Mouse (Mus musculus): ENCODE data around the gene Gm29609.

Gene Gm29609

DNA sequence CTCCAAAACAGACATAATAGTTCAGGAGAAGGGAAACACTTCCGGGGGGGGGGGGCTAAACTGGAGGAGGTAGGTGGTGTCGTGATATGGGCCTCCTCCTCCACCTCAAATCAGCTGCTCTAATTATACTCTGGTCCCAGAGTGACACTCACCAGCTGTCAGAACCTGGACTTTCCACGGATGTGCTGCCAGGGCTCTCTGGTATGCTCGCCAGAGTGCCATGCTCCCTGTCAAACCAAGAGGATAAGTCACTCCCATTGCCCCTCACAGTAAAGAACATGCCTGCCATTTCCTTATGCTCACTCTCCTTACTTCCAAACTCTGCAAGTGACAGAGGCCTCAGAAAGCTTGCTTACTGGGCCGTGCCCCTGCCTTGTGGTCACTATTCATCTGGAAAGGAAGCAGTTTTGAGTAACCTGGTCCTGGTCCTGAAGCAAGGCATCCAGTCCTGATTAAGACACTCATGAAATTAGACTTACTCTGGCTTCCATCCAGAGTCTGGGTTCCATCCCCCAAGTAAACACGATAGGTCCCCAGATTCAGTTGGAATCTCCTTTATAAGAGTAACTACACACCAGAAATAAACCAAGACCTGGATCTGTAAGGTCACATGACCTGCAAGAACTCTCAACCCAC, 26.1 kb downstream of the Gm29609 start:
- no peak for DNase-seq (ENCODE audit: extremely low read depth, insufficient read length, low spot score)

DNA sequence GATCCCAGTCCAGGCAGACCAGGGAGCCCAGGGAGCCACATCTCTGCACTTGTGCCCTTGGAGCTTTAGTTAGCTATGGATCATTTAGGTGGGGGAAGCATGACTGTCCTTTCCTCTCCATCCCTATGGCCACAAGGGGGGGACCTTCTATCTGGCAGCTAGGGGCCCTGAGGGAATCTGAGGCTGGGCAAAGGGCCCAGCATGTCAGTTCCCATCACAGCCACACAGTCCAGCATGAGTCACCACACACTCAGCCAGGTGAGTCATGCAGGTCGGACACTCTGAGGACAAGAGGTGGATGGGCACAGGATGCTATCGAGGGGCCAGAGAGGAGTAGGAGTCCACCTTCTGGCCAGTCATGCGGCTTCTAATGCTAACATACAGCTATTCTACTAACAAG, 28.0 kb downstream of the Gm29609 start:
- peak; percentile 69 for DNase-seq (ENCODE audit: extremely low read depth, insufficient read length, low spot score)

GRCm38 (mm10) chr5:31149781-31150180, 29.9 kb downstream of the Gm29609 start:
- peak; percentile 49 for DNase-seq (ENCODE audit: extremely low read depth, insufficient read length, low spot score)

DNA sequence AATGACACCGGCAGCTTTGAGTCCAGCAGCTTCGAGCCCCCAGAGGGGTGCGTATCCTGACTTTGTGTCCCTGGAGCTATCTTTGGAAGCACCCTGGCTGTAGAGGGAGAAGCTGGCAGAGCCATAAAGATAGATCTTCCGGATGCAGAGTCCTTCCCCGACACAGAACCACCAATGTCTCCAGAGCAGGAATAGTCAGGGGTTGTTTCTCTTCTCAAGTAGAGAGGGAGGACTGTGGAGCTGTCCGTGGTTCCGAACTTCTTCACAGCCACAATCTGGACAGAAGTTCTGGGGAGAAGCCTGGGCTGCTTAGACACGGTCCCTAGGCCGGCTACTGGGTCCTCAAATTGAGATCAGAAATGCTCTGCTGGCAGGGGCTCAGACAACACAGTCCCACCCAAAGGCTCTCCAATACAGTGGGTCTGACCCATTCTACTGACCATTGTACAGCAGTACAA, 40.7 kb downstream of the Gm29609 start:
- no peak for DNase-seq (ENCODE audit: extremely low read depth, insufficient read length, low spot score)

GRCm38 (mm10) chr5:31138241-31138967, 41.3 kb downstream of the Gm29609 start, which contains the start of gene Ucn:
Ucn (minus strand) TSS chr5:31138829.
- no peak for DNase-seq (ENCODE audit: extremely low read depth, insufficient read length, low spot score)

- DNase-seq (ENCODE audit: extremely low read depth, insufficient read length, low spot score) = no peak
Measured at GRCm38 (mm10) chr5:31137658-31138057, 42.1 kb downstream of the Gm29609 start.

- DNase-seq (ENCODE audit: extremely low read depth, insufficient read length, low spot score) = no peak
Measured at GRCm38 (mm10) chr5:31136730-31137424, 42.8 kb downstream of the Gm29609 start.

GRCm38 (mm10) chr5:31126050-31126449, 53.7 kb downstream of the Gm29609 start:
- DNase-seq (ENCODE audit: extremely low read depth, insufficient read length, low spot score) = no peak

- DNase-seq (ENCODE audit: extremely low read depth, insufficient read length, low spot score) = no peak
Measured at GRCm38 (mm10) chr5:31123481-31123880, 56.2 kb downstream of the Gm29609 start.

DNA sequence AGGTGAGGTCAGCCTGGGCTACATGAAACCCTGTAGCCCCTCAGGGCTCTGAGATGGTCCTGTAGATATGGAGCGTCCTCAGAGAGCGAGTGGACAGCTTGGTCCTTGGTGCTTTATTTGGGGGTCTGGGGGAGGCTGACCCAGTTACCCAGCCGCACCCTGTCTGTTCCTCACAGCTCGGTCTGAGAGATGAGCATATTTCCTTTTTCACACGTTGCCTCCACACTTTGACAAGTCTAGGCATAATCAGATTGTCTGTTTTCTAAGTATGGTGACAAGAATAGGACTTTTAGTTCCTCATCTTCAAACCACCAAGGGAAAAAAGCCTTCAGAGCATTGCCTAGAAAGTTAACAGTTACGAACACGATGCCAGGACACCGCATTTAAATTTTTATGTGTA, 58.6 kb downstream of the Gm29609 start:
- DNase-seq (ENCODE audit: extremely low read depth, insufficient read length, low spot score) = no peak

DNA sequence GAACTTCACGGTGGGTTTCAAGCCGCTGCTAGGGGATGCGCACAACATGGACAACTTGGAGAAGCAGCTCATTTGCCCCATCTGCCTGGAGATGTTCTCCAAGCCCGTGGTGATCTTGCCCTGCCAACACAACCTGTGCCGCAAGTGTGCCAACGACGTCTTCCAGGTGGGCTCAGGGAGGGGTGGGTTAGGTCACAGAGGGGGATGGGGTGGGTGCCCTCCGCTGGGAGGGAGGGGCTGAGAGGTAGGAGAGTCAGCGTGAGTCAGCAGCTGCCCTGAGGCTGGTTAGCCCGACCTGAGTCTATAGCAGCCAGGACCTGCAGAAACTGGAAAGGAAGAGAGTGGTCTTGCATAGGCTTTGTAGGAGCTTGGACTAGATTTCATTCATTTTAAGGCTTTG, 62.8 kb downstream of the Gm29609 start:
- peak; percentile 19 for DNase-seq (ENCODE audit: extremely low read depth, insufficient read length, low spot score)

DNA sequence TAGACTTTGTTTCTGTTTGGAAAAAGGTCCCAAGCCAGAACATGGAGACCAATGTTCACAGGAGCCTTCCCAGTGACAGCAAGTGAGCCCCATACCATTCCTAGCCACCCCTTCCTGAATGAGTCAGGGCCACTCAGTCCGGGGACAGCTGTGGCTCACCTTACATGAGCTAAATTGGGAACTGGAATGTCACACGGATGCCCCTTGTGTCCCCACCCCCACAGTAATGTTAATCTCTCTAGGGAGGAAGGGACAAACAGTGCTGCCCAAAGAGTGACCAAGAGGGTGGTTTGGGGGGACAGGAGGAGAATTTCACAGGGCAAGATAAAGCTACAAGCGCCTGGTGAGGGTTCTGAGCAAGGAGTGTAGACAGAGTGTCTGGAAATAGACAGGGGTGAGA, 63.4 kb downstream of the Gm29609 start, which contains the start of gene Trim54:
Trim54 (plus strand) TSS at position 359 of the 400 bp plus-strand sequence.
- DNase-seq (ENCODE audit: extremely low read depth, insufficient read length, low spot score) = no peak

GRCm38 (mm10) chr5:31110781-31111180, 68.9 kb downstream of the Gm29609 start:
- no peak for DNase-seq (ENCODE audit: extremely low read depth, insufficient read length, low spot score)

DNA sequence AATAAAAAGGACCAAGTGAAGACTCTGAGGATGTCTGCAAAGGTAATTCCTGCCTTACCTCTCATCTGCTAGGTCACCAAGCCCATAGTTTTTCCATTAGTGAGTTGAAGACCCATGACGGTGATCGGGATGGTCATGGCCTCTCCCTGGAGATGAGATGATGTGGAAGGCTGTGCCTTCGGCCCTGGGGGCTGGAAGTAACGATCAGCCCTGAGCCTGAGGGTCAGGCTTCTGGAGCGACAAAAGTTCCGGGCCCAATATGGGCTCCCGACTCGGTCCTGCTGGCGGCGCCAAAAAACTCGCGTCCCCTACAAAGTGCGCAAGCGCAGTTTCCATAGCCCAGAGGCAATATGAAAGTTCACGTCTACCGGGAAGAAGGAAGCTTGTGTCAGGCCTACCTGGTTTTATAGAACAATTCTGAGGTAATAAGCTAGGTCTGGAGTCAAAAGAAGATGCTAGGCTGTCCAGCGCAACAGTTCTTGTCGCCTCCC, 71.7 kb downstream of the Gm29609 start, which contains the start of gene Slc30a3:
Slc30a3 (minus strand) TSS at position 238 of the 491 bp plus-strand sequence.
- DNase-seq (ENCODE audit: extremely low read depth, insufficient read length, low spot score) = no peak

DNA sequence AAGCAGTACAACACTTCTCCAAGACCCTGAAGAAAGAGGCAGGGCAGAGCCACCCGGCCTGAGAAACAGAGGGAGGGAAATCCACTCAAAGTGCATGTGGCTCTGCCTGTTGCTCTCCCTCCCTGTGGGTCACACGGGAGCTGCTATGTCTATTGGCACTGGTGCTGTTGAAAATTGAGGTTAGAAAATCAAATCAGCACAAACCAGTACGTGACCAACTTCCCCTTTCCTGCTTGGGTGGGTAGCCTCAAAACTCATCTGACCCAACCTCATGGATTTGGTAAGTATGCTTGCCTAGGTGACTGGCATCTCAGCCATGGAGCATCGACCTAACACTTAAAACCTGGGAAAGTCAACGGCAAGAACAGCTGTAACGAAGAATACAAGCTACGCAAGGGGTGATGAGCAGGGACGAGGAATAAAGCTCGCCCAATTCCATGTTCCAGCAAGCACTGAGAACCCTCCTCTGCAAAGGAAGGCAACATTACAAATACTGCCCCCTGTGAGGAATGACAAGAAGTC, 73.8 kb downstream of the Gm29609 start, which contains the start of gene Dnajc5g:
Dnajc5g (plus strand) TSS at position 472 of the 522 bp plus-strand sequence.
- no peak for DNase-seq (ENCODE audit: extremely low read depth, insufficient read length, low spot score)

- no peak for DNase-seq (ENCODE audit: extremely low read depth, insufficient read length, low spot score)
Measured at GRCm38 (mm10) chr5:31095711-31096480, 83.8 kb downstream of the Gm29609 start.

DNA sequence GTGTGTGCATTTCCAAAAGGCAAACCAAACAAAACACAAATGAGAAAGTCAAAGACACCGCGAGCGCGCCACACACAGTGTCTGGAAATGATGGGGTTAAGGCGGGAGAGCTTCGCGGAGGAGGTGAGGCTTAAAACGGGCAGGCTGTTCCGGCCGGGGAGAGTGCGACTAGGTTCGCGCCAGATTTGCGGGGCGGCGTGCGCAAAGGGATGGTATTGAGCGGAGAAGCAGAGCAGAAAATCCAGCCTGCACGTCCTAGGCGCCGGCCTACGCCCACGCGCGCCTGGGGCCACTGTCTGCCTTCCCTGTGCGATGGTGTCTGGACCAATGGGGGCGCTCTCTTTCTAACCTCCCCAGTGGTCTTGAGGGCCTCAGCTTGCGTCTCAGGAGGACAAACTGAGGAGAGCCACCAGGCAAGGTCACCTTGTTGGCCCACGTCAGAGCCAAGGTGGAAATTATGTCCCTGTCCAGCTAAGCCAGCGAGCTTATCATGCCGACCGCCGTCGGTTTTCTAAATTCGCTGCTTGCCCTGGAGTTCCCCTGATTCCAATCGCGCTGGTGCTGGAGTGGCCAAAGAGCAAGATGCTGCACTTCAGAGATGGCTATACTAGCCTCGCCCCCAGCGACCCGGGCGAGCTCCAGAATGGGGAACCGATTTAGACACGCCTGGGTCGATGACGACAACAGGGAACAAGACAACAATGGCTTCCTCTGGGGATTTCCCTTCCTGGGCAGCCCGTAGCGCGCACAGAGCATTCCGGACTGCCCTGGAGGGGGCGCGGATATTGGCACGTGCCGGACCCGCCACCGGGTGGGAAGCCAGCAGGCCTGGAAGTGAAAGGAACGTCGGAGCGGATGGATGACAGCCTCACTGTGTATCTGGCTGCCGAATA, 84.7 kb downstream of the Gm29609 start:
- no peak for DNase-seq (ENCODE audit: extremely low read depth, insufficient read length, low spot score)
